Mouse (Mus musculus): ENCODE data around the gene Slc34a2. TPM values are rescaled to one million over a fixed set of nuclear protein-coding genes. Genes with fewer than 3 reads are reported as not detected.

Gene Slc34a2
- 0.44 TPM for polyA plus RNA-seq (2017; shearing (Covaris generic))

DNA sequence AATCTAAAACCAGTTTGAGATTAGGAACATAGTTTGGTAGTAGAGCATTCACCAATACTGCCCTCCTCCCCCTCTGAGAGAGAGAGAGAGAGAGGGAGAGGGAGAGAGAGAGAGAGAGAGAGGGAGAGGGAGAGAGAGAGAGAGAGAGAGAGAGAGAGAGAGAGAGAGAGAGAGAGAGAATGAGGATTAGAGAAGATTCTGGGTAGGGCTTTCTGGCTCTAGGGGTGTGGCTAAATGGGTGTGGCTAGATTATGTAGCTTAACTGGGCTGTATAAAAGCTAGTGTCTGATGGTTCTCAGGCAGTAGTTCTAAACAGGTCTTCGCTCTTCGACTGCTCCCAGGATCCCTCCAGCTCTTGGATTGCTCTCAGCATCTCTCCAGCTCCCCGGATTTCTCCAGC lies at the start of gene Slc34a2:
TSS of gene Slc34a2 (plus strand) at position 301 of the 400 bp plus-strand sequence.

Other genes starting within 250 kb of the Slc34a2 start
- 39.1 TPM for gene Anapc4, start 204.1 kb upstream of the Slc34a2 start, polyA plus RNA-seq (2017; shearing (Covaris generic))
- gene Sel1l3, start 175.8 kb downstream of the Slc34a2 start, polyA plus RNA-seq (2017; shearing (Covaris generic)) = not detected
- 36.2 TPM for gene Smim20, start 229.0 kb downstream of the Slc34a2 start, polyA plus RNA-seq (2017; shearing (Covaris generic))

All from effector memory CD4-positive, alpha-beta T cell, adult 7 months (primary cell).